ENCODE assay signal across 25 mouse cellular contexts in the genomic region with DNA sequence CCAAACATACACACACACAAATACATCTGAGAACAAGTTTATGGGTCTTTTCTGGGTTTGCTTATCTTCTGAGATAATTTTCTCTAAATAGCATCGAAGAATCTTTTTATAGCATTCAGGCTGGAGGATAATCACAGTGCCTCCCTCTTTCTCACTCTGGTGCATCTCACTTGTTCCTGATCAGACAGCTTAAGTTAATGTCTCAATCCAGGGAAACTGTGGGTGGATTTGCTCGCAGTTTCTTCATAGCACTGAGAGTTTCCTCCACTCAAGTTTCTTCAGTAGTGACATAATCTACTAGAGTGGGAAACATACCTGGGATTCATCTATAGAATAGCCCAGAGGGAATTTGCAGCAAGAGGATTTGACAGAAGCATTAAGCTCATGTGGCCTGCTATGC.
A peak's percentile ranks its signal among the peaks of the same experiment; 100 is the strongest.
DNase-seq lines count a peak whose midpoint lies in the region.
"Had no signal": no experiment of that assay in that cellular context is flagged by ENCODE, and none has a peak within 500 bp of the region (broad histone marks: within the 10 kb centered on the region; RNA-seq: fewer than 3 reads in every experiment).

No protein-coding gene starts in this region.

- H3K27me3 ChIP-seq in limb, embryonic 10.5 days (ENCODE audit: low read depth, poor library complexity, severe bottlenecking) = no peaks in the 10 kb centered on the region
- H3K27me3 ChIP-seq: embryonic facial prominence, embryonic 13.5 days; forebrain, embryonic 12.5 days; heart, embryonic 12.5 days had no signal

- H3K27ac ChIP-seq in limb, embryonic 10.5 days = no peak overlapping the region
- H3K27ac ChIP-seq: embryonic facial prominence, embryonic 10.5 days; embryonic facial prominence, embryonic 13.5 days; forebrain, embryonic 12.5 days; heart, adult 2 months; hindbrain, embryonic 14.5 days; hindbrain, postnatal 0 days had no signal

- peak; percentile 7 to 17 for DNase-seq in frontal cortex, adult 2 months (ENCODE audit: extremely low spot score in 1 of 2, low spot score in 1 of 2)
- no peak for DNase-seq in frontal cortex, postnatal 14 days (ENCODE audit: low spot score in 2 of 2)
- DNase-seq in left cerebral cortex, adult 11 months (ENCODE audit: low spot score) = peak; percentile 2
- DNase-seq in left cerebral cortex, postnatal 10 days (ENCODE audit: extremely low spot score in 1 of 2, low spot score in 2 of 2) = no peak
- peak; percentile 1 for DNase-seq in right cerebral cortex, adult 18-20 months
- DNase-seq in right cerebral cortex, postnatal 25 days = no peak
- no peak for DNase-seq in limb, embryonic 10.5 days (ENCODE audit: low spot score)
- DNase-seq: adrenal gland, adult 2 months; adrenal gland, postnatal 14 days; cerebellum, adult 11-12 months; cerebellum, adult 8-10 months; cerebellum, postnatal 10 days; cerebellum, postnatal 36 days; embryo, embryonic 11 days; gastrocnemius, postnatal 25 days; heart, adult 2 months; heart, postnatal 14 days; heart, postnatal 4 days had no signal

- intact Hi-C loops in left cerebral cortex, postnatal 10 days (cut with DNase I) = no loop called here

- no peaks in the 10 kb centered on the region for H3K36me3 ChIP-seq in limb, embryonic 10.5 days
- H3K36me3 ChIP-seq: embryonic facial prominence, embryonic 10.5 days; embryonic facial prominence, embryonic 13.5 days; forebrain, embryonic 12.5 days; heart, embryonic 12.5 days had no signal

- 80% methylated on average over 2 of the region's 2 CpGs for WGBS in limb, embryonic 10.5 days

- no peak overlapping the region for H3K4me3 ChIP-seq in limb, embryonic 10.5 days
- H3K4me3 ChIP-seq: embryonic facial prominence, embryonic 10.5 days; embryonic facial prominence, embryonic 13.5 days; erythroblast, embryonic 14.5 days; forebrain, embryonic 12.5 days; heart, adult 2 months; heart, embryonic 12.5 days had no signal

- H3K9me3 ChIP-seq in limb, embryonic 10.5 days (replicated peaks) = no peaks in the 10 kb centered on the region
- H3K9me3 ChIP-seq: embryonic facial prominence, embryonic 10.5 days; embryonic facial prominence, embryonic 13.5 days; forebrain, embryonic 12.5 days; heart, embryonic 12.5 days had no signal

- no peaks in the 10 kb centered on the region for H3K4me1 ChIP-seq in limb, embryonic 10.5 days
- H3K4me1 ChIP-seq: embryonic facial prominence, embryonic 10.5 days; embryonic facial prominence, embryonic 13.5 days; forebrain, embryonic 12.5 days; heart, embryonic 12.5 days had no signal

Comparison
In these comparisons a context has a peak if more than half of its experiments do, and no peak if none do; other contexts are left out.
1. DNase-seq: peak in frontal cortex, adult 2 months (2 of 2), left cerebral cortex, adult 11 months (single experiment) and right cerebral cortex, adult 18-20 months (single experiment); none in frontal cortex, postnatal 14 days (0 of 2), left cerebral cortex, postnatal 10 days (0 of 2), right cerebral cortex, postnatal 25 days (single experiment) and limb, embryonic 10.5 days (single experiment).